Mouse (Mus musculus) bone marrow, adult 2 months (tissue): Measurements from ENCODE around the gene Ssx2ip.

ENCODE experiments used
- CTCF ChIP-seq: fragments of 200-500 bp; IDR thresholded peaks from 2 replicates; pipeline ENCODE4 v1.5.1; 2011; ENCODE audit warnings: low read length, control low read depth; ENCODE audit not compliant: control insufficient read depth, insufficient read depth
- POLR2A ChIP-seq: fragments of 200-500 bp; IDR thresholded peaks from 2 replicates; pipeline ENCODE4 v1.6.1; 2011; ENCODE audit warnings: low read depth, mild to moderate bottlenecking, control low read depth, low read length, borderline replicate concordance; ENCODE audit not compliant: control insufficient read depth

DNA sequence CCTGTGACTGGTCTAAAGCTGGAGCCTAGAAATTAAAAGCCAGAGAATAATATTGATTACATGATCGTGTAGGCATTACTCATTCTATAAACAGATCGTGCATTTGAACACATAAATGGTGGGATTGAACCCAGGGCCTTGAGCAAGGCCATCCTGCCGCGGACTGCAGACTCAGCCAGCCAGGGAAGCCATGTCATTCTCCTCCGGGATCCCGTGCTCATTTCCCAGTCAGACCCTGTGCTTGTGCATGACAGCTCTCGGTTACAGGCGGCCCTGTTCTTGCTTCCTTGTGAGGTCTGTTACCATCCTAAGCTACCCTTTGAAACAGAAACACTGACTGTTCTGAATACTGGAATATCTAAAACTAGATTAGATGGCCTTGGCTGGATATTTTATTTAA is 30.2 kb downstream of the Ssx2ip start:
- no peak for TF ChIP-seq CTCF
- TF ChIP-seq POLR2A, result no peak
